Mouse (Mus musculus) midbrain, embryonic 10.5 days (tissue): Measurements from ENCODE around the gene Gdpd3. TPM values are rescaled to one million over a fixed set of nuclear protein-coding genes. Genes with fewer than 3 reads are reported as not detected.
"Not testable (repeated sequence)": the region's sequence is repeated elsewhere in the genome, so short reads cannot be mapped to it uniquely, and the experiment has no call there.

Experiments used
- DNase-seq: peaks from one replicate; pipeline ENCODE4 v3.0.0-alpha.2; 2017; ENCODE audit warnings: low spot score
- H3K27ac ChIP-seq: fragments of 300-500 bp; sonication (generic); replicated peaks from 2 replicates; pipeline ENCODE4 v1.5.1; 2016; ENCODE audit warnings: mild to moderate bottlenecking
- H3K27me3 ChIP-seq: fragments of 300-500 bp; sonication (generic); 2 replicates; pipeline ENCODE4 v1.6.1; 2016; ENCODE audit warnings: low read depth, mild to moderate bottlenecking; ENCODE audit not compliant: poor library complexity, severe bottlenecking
- H3K36me3 ChIP-seq: fragments of 300-500 bp; sonication (generic); 2 replicates; pipeline ENCODE4 v1.6.1; 2016; ENCODE audit warnings: mild to moderate bottlenecking, moderate library complexity
- H3K4me1 ChIP-seq: fragments of 300-500 bp; sonication (generic); 2 replicates; pipeline ENCODE4 v1.6.1; 2016
- H3K4me3 ChIP-seq: fragments of 300-500 bp; sonication (generic); 2 replicates; pipeline ENCODE4 v1.5.1; 2016; ENCODE audit warnings: mild to moderate bottlenecking, moderate library complexity
- H3K9me3 ChIP-seq: fragments of 300-500 bp; sonication (generic); replicated peaks from 2 replicates; pipeline ENCODE4 v1.6.1; 2016; ENCODE audit warnings: mild to moderate bottlenecking
- WGBS: fragments of 180-500 bp; shearing (Covaris S2); methylation state at CpG from one replicate; pipeline ENCODE4 v1.1.7; 2016; 5-methylcytosine and 5-hydroxymethylcytosine counted together
- polyA plus RNA-seq: library from polyadenylated mRNA; unstranded; fragments of >200 nt; fragmentation: Nextera tagmentation; extraction: Ambion mirVana; gene quantifications from 2 replicates; pipeline ENCODE4 v1.2.1, GENCODE M21; 2016

The Gdpd3 gene
- polyA plus RNA-seq, 1 experiment from 2014 or later, result 1.1 TPM

DNA sequence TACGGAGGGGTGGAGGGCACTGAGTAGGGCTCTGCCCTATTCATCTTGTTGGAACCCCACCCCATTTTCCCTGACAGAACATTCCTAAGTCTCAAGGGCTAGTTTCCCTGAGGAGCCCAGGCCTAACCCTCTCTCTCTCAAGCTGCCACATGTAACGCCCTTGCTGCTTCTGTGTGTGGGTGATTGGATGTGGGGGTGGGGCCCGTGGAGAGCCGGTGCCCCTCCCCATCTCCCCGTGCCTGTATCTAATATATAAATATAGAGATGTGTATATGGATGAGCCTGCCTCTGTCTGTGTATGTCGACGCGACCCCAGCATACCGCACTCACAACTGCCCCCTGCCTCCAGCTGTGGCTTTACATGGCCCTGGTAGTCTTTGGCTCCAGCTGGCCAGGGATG, 594 bp upstream of the Gdpd3 start:
- 89% methylated on average over 9 of the region's 9 CpGs for WGBS
- H3K36me3 ChIP-seq, result peaks cover 93% of the 10 kb centered on the region
- H3K4me1 ChIP-seq, result peaks cover 23% of the 10 kb centered on the region
- no peaks in the 10 kb centered on the region for H3K9me3 ChIP-seq
- no peaks in the 10 kb centered on the region for H3K27me3 ChIP-seq
- H3K27ac ChIP-seq, result no peak overlapping the region
- no peak for DNase-seq
- H3K4me3 ChIP-seq, result no peak overlapping the region

DNA sequence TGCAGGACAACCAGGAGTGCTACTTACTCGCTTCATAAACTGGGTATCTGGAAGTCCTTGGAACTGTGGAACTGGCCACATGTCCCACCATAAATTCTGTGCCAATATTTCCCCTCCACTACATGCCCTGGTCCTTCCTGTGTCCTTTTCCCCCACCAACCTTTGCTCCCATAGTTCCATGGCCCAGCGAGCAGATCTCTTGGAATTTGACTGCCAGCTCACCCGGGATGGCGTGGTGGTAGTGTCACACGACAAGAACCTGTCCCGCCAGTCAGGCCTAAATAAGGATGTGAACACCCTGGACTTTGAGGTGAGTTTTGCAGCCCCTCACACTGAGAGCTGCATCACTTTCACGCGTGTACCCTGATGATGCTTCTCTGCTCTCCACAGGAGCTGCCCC, 867 bp downstream of the Gdpd3 start:
- DNase-seq, result no peak
- Histone ChIP-seq H3K27ac (no peak overlapping the region), H3K4me3 (no peak overlapping the region), H3K9me3 (no peaks in the 10 kb centered on the region), H3K4me1 (peaks cover 9% of the 10 kb centered on the region), H3K36me3 (peaks cover 90% of the 10 kb centered on the region), H3K27me3 (no peaks in the 10 kb centered on the region)
- WGBS, result 94% methylated on average over 8 of the region's 8 CpGs

DNA sequence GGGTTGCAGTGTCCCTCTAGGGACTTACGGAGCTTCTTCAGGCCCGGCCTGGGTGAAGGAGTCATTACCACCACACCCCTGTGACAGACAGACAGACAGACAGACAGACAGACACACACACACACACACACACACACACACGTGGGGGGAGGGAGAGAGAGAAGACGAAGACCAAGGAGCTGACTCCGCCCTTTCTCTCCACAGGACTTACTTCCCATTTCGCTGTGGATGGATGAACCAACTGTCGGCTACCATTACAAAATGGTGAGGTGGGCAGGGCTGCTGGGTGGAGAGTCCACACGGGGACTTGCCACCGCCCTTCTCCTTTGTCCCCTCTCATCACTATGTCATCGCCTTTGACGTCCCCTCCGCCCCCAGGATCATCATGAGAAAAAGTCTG, 4.7 kb downstream of the Gdpd3 start:
- no peak for DNase-seq
- 91% methylated on average over 12 of the region's 12 CpGs for WGBS
- H3K27me3 ChIP-seq, result no peaks in the 10 kb centered on the region
- no peak overlapping the region for H3K27ac ChIP-seq
- H3K9me3 ChIP-seq, result no peaks in the 10 kb centered on the region
- no peak overlapping the region for H3K4me3 ChIP-seq
- peaks cover 69% of the 10 kb centered on the region for H3K36me3 ChIP-seq
- peaks cover 5% of the 10 kb centered on the region for H3K4me1 ChIP-seq

DNA sequence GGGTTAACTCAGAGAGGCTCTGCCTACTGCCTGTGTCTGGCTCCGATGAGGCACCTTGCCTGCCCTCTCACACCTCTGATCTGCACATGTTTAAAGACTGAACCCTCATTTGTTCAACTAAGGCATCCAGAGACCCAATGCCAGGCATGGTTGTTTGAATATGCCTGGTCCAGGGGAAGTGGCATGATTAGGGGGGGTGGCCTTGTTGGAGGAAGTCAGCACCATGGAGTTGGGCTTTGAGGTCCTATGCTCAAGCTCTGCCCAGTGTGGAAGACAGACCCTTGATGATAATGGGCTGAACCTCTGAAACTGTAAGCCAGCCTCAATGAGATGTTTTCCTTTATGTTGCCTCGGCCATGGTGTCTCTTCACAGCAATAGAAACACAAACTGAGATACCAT, 7.2 kb downstream of the Gdpd3 start:
- Histone ChIP-seq H3K27me3 (no peaks in the 10 kb centered on the region), H3K27ac (no peak overlapping the region), H3K4me3 (no peak overlapping the region), H3K4me1 (peaks cover 31% of the 10 kb centered on the region), H3K9me3 (no peaks in the 10 kb centered on the region), H3K36me3 (peaks cover 43% of the 10 kb centered on the region)
- WGBS, result 86% methylated on average over 2 of the region's 2 CpGs
- no peak for DNase-seq

DNA sequence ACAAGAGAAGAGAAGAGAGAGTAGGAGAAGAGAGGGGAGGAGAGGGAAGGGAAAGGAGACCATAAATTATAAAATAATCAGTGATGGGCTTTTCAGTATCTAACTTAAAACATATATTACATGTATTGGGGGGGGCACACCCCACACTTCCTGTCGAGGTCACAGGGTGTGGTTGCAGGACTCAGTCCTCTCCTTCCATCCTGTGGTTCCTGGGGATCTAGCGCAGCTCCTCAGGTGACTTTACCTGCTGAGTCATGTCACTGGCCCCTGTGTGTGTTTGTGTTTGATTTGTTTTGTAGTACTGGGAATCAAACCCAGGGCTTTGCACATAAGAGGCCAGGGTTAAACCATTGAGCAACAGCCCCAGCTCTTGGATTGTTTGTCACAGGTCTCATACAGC, 8.3 kb downstream of the Gdpd3 start:
- H3K4me3 ChIP-seq, result no peak overlapping the region
- peaks cover 32% of the 10 kb centered on the region for H3K36me3 ChIP-seq
- DNase-seq, result no peak
- H3K27me3 ChIP-seq, result no peaks in the 10 kb centered on the region
- no peaks in the 10 kb centered on the region for H3K9me3 ChIP-seq
- peaks cover 35% of the 10 kb centered on the region for H3K4me1 ChIP-seq
- H3K27ac ChIP-seq, result no peak overlapping the region
- 83% methylated on average over 2 of the region's 2 CpGs for WGBS

DNA sequence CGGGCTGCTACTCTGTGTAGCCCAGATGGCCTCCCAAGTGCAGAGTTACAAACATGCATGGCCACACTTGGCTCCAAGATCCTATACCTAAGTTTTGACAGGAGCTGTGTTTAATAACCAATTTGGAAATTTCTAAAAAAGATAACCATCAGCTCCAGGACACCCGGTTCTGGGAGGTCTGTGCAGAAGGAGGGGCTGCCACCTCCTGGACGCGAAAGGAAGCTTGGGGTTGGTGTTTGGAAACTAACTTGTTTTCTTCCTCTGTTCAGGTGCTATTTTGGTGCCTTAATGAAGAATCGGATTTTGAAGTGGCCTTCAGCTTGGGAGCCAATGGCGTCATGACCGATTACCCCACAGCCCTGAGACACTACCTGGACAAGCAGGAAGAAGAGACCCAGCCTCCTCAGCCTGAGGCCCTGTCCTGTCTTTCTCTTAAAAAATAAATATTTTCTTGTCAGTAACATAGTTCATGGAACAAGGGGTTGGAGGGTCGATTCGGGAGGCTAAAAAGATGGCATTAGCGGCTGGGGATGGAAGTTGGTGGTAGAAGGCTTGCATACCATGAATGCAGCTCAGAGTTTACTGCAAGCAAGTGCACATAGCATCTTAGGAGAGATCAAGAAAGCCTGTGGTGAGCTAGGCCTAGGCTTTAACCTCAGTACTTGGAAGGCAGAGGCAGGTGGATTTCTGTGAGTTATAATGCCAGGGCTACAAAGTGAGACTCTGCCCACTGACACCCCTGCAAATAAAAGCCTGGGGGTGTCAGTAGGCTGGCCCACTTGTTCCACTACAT, 9.2 kb downstream of the Gdpd3 start:
- no peak for DNase-seq
- H3K27ac ChIP-seq, result peak overlapping the region; percentile 96; the same call in 1 of the 2 replicates
- H3K9me3 ChIP-seq, result no peaks in the 10 kb centered on the region
- H3K4me1 ChIP-seq, result peaks cover 44% of the 10 kb centered on the region
- 86% methylated on average over 10 of the region's 10 CpGs for WGBS
- peak overlapping the region; percentile 79; the same call in 1 of the 2 replicates for H3K4me3 ChIP-seq
- H3K27me3 ChIP-seq, result no peaks in the 10 kb centered on the region
- H3K36me3 ChIP-seq, result peaks cover 23% of the 10 kb centered on the region

DNA sequence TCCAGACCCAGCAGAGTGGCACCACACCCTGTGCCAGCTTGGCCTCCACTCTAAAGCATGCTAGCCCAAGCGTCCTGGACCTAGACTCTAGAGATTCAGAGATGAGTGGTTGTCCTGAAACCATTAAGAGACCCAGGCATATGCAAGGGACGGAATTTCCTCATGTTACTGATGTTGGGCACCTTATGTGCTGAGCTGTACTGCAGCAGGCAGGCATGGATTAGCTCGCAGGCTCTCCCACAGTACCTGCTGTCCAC, 9.8 kb downstream of the Gdpd3 start:
- 71% methylated on average over 3 of the region's 3 CpGs for WGBS
- no peaks in the 10 kb centered on the region for H3K9me3 ChIP-seq
- DNase-seq, result no peak
- peaks cover 48% of the 10 kb centered on the region for H3K4me1 ChIP-seq
- peak overlapping the region; percentile 96 for H3K27ac ChIP-seq
- H3K4me3 ChIP-seq, result peak overlapping the region; percentile 79
- no peaks in the 10 kb centered on the region for H3K27me3 ChIP-seq
- H3K36me3 ChIP-seq, result peaks cover 18% of the 10 kb centered on the region

DNA sequence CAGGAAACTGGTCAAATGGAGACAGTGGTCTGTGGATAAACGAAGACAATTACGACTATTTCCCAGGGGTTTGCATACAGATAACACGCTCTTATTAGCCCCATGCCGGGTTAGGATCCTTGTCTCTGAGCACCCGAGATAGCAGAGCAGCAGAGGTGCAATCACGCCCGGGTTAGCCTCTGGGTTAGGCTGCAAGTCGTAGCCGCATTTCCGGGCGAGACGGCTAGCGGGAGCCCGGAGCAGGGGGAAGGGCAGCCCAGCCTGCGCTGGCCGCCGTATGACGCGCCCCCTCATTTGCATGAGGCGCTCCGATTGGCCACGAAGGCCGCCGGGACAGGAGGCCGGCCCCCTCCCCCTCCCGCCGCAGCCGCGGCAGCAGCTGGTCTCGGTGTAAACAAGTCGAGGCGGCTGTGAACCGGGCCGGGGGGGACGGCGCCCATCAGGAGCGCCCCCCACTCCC, 10.5 kb downstream of the Gdpd3 start, which contains the start of gene Ypel3:
Gene Ypel3 (plus strand): TSS at position 358 of the 460 bp plus-strand sequence.
- Histone ChIP-seq H3K36me3 (peaks cover 14% of the 10 kb centered on the region), H3K9me3 (no peaks in the 10 kb centered on the region), H3K27me3 (no peaks in the 10 kb centered on the region), H3K4me1 (peaks cover 55% of the 10 kb centered on the region), H3K4me3 (peak within 1 kb of the TSS; percentile 79), H3K27ac (peak within 1 kb of the TSS; percentile 96)
- WGBS, result under 1% methylated on average over 37 of the region's 37 CpGs
- DNase-seq, result peak; percentile 92

DNA sequence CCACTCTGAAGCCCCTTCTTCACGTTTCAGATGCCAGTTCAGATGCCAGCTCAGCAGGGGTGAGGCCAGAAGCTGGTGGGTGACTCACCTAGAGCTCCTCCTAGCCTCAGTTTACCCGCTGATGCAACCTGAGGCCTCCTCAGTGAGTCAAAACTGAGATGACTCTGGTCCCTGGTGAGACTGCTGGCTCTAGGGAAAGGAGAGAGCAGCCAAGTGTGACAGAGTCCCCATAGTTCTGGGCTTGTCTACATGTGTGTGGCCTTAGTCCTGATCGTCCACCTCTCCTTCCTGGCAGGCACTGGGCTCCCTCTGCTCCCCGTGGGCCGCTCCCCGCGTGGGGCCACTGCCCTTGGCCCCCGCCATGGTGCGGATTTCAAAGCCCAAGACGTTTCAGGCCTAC, 11.3 kb downstream of the Gdpd3 start:
- Histone ChIP-seq H3K4me3 (peak overlapping the region; percentile 79), H3K4me1 (peaks cover 63% of the 10 kb centered on the region), H3K9me3 (no peaks in the 10 kb centered on the region), H3K27me3 (no peaks in the 10 kb centered on the region), H3K36me3 (peaks cover 10% of the 10 kb centered on the region), H3K27ac (peak overlapping the region; percentile 96)
- no peak for DNase-seq
- 47% methylated on average over 10 of the region's 10 CpGs for WGBS

DNA sequence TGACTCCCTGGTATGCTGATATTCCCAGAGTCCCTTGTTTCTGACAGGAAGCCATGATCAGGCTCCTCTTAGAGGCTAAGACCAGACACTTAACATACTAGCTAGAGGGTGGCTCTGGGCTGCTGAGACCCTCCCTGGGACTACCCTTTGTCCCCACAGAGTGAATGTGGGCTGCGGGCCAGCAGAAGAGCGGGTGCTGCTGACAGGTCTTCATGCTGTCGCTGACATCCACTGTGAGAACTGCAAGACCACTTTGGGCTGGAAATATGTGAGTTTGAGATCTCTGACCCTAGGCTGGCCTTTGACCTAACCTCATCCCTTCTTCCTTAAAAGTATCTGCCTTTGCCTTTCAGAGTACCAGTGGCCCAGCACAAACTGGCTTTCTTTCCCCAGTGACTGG, 12.0 kb downstream of the Gdpd3 start:
- peak overlapping the region; percentile 79; the same call in 1 of the 2 replicates for H3K4me3 ChIP-seq
- peaks cover 10% of the 10 kb centered on the region for H3K36me3 ChIP-seq
- H3K9me3 ChIP-seq, result no peaks in the 10 kb centered on the region
- peaks cover 68% of the 10 kb centered on the region for H3K4me1 ChIP-seq
- DNase-seq, result no peak
- H3K27me3 ChIP-seq, result no peaks in the 10 kb centered on the region
- peak overlapping the region; percentile 96; the same call in 1 of the 2 replicates for H3K27ac ChIP-seq
- WGBS, result 88% methylated on average over 3 of the region's 3 CpGs

DNA sequence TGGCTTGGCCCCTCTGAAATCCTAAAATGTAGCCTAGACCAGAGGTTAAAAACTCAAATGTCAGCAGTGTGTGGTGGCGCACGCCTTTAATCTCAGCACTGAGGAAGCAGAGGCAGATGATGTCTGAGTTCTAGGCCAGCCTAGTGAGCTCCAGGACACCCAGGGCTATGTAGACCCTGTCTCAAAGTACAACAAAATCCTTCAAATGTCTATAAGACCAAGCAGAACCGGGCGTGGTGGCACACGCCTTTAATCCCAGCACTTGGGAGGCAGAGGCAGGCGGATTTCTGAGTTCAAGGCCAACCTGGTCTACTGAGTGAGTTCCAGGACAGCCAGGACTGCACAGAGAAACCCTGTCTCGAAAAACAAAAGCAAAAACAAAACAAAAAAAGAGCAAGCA, 13.0 kb downstream of the Gdpd3 start:
- peaks cover 14% of the 10 kb centered on the region for H3K36me3 ChIP-seq
- DNase-seq, H3K9me3 ChIP-seq, H3K27ac ChIP-seq, H3K27me3 ChIP-seq: not testable (repeated sequence)
- peaks cover 68% of the 10 kb centered on the region for H3K4me1 ChIP-seq
- 90% methylated on average over 7 of the region's 7 CpGs for WGBS
- H3K4me3 ChIP-seq, result peak overlapping the region; percentile 9; the same call in 1 of the 2 replicates

DNA sequence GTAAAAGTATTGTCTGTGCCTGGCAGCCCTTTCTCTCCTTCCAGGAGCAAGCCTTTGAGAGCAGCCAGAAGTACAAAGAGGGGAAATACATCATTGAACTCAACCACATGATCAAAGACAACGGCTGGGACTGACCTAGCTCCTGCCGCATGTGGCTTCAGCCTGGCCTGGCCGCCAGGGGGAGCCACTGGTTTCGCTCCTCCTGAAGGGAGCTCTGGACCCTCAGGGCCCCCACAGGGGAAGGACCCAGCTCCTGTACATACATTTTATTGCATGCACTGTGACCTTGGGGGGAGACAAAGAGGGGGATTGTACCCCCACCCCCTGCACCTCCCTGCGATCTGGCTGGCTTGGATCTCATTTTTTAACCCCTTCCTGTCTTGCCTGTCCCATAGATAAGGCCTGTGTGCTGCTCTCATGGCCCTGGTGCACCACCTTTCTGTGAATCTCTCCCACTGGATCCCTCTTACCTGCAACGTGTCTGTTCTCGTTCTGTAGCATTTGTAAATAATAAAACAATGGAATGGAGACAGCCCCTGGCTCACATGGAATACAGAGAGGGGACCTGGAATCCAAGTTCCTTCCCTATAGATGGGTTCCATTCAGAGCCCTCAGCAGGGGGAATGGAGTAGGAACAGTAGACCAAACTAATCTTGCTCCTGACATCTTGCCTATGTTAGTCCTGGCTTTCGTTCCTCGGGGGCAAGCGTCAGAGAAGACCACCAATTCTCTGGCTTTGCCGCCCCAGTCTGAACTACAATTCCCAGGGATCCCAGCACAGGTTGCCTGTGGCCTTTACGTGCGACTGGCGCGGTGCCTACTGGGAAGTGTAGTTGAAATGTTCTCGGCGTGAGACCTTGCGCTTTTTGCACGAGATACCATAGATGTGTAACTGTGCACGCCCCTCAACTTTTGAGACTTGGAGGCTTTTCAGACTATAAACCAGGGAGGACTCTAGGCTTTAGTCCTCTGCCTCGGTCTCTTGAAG, 14.1 kb downstream of the Gdpd3 start:
- 2% methylated on average over 21 of the region's 21 CpGs for WGBS
- no peaks in the 10 kb centered on the region for H3K9me3 ChIP-seq
- H3K36me3 ChIP-seq, result peaks cover 26% of the 10 kb centered on the region
- peak overlapping the region; percentile 82 for H3K27ac ChIP-seq
- no peaks in the 10 kb centered on the region for H3K27me3 ChIP-seq
- DNase-seq, result peak; percentile 90
- peaks cover 68% of the 10 kb centered on the region for H3K4me1 ChIP-seq
- H3K4me3 ChIP-seq, result peak overlapping the region; percentile 58
